Mouse (Mus musculus): ENCODE measurements at regions not wholly inside any gene's neighbourhood (a gene's known extent, or its start where the extent isn't known, plus 50 kb on each side); places are given as distances from the start of the nearest gene placed in this dataset.

DNA sequence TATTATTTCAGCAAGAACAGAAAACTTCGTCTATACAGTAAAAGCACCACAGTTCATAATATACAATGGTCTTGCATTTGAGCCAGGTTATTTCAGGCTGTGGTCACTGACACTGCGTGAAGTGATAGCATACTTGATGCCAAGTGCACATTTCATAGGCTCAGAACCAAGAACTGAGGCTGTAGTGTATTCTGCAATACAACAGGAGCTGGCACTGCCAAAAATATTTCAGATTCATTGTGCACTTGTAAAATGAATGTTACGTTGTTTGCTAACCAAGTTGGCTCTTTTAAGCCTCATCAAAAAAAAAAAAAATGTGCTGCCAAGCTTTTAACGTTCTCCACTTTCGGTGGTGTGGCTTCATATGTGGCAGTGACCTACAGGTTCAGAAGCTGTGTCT lies 261.4 kb upstream of the Gm11146 start:
- WGBS: 87% methylated on average over 5 of the region's 5 CpGs
- H3K4me1 ChIP-seq (replicated peaks): no peaks in the 10 kb centered on the region
- H3K9ac ChIP-seq: no peak overlapping the region
- H3K27me3 ChIP-seq: no peaks in the 10 kb centered on the region
- no peak overlapping the region for H3K27ac ChIP-seq
- no peak overlapping the region for H3K4me3 ChIP-seq
- no peak for ATAC-seq (ENCODE audit: low FRiP score)
- no peaks in the 10 kb centered on the region for H3K36me3 ChIP-seq
- H3K4me2 ChIP-seq: no peak overlapping the region
- H3K9me3 ChIP-seq: no peaks in the 10 kb centered on the region

DNA sequence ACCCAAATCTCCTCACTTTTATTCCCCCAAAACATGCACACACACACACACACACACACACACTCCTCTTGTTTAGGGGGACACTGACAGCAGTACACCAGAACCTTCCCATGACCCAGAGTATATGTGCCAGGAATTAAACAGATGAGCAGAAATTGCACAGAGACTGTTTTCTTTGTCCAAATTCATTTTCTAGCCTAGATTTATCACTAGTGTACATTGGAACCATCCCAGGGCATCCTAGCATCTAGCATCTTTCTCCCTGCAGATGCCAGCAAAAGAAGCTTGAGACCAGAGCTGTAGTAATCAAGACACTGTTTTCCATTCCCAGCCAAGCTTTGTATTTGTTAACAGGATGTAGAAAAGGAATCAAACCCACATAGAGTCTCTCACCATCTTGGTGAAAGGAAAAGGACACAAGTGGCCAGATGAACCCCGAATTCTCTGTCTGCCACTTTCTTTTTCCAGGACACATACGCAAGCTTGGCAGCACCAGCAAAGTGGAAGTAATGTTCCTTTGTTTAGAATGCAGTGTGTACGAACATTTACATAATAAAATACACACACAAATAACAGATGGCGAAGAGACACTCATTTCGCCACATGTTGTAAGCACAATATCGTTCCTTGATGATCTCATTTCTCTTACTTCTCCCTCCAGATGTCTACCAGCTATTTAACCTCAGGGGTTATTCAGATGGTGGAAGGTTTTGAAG lies 250.3 kb upstream of the Gm11146 start:
- no peak overlapping the region for H3K9ac ChIP-seq
- peak overlapping the region; percentile 2; the same call in 1 of the 2 replicates for H3K4me2 ChIP-seq
- no peaks in the 10 kb centered on the region for H3K36me3 ChIP-seq
- peak overlapping the region; percentile 94 for H3K27ac ChIP-seq
- peaks cover 10% of the 10 kb centered on the region for H3K4me1 ChIP-seq (replicated peaks)
- no peaks in the 10 kb centered on the region for H3K9me3 ChIP-seq
- no peak overlapping the region for H3K4me3 ChIP-seq
- no peaks in the 10 kb centered on the region for H3K27me3 ChIP-seq
- peak; percentile 92 for ATAC-seq (ENCODE audit: low FRiP score)
- 26% methylated on average over 6 of the region's 6 CpGs for WGBS

GRCm38 (mm10) chr16:77851206-77852065 lies 249.5 kb upstream of the Gm11146 start:
- Histone ChIP-seq H3K4me1 (replicated peaks) (peaks cover 10% of the 10 kb centered on the region), H3K27me3 (no peaks in the 10 kb centered on the region), H3K27ac (peak overlapping the region; percentile 94), H3K9ac (no peak overlapping the region), H3K4me2 (no peak overlapping the region), H3K36me3 (no peaks in the 10 kb centered on the region), H3K4me3 (no peak overlapping the region), H3K9me3 (no peaks in the 10 kb centered on the region)
- 29% methylated on average over 13 of the region's 13 CpGs for WGBS
- peak; percentile 92 for ATAC-seq (ENCODE audit: low FRiP score)

DNA sequence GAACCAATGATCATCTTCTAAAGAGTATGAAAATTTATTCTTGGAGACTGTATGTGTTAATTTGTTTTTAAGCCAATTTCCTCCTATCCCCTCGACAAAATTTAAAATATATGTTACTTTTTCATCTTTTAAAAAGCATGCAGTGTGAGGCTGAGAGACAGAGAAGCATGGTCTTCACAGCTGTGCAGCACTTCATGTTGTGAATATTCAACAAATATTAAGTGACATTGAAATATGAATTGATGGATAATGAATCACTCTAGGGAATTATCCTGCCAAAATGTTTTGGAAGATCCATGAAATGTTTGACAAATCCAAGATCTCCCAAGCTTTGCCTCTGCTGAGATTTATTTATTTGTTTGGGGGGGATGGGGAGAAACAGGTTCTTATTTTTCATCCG lies 233.9 kb upstream of the Gm11146 start:
- no peaks in the 10 kb centered on the region for H3K9me3 ChIP-seq
- H3K27me3 ChIP-seq: no peaks in the 10 kb centered on the region
- H3K9ac ChIP-seq: no peak overlapping the region
- H3K4me1 ChIP-seq (replicated peaks): no peaks in the 10 kb centered on the region
- no peak overlapping the region for H3K27ac ChIP-seq
- H3K4me3 ChIP-seq: no peak overlapping the region
- 73% methylated on average over 2 of the region's 2 CpGs for WGBS
- no peaks in the 10 kb centered on the region for H3K36me3 ChIP-seq
- H3K4me2 ChIP-seq: no peak overlapping the region
- no peak for ATAC-seq (ENCODE audit: low FRiP score)

- no peak for ATAC-seq (ENCODE audit: low FRiP score)
- Histone ChIP-seq H3K27ac (no peak overlapping the region), H3K9ac (no peak overlapping the region), H3K4me3 (no peak overlapping the region), H3K36me3 (no peaks in the 10 kb centered on the region), H3K9me3 (no peaks in the 10 kb centered on the region), H3K4me1 (replicated peaks) (no peaks in the 10 kb centered on the region), H3K4me2 (no peak overlapping the region), H3K27me3 (no peaks in the 10 kb centered on the region)
- 75% methylated on average over 4 of the region's 4 CpGs for WGBS
Measured at GRCm38 (mm10) chr16:77827322-77828117, 225.6 kb upstream of the Gm11146 start.

DNA sequence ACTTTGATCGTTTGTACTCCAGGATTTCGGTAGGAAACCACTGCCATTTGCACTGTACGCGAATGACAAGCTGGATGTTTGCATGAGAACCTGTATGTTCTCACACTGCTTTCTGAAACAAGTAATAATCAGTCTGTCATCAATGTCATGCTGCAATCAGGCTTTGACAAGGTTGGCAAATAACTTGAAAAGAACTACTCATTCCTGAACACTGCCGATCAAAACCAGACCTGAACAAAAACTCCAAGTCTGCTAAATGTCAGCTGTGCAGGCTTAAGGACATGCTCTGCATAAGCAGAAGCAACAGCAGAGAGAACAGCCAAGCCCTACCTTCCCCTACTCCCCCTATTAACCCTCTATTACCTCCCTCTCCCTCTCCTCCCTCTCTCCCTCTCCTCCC lies 197.8 kb upstream of the Gm11146 start:
- H3K27ac ChIP-seq: no peak overlapping the region
- no peaks in the 10 kb centered on the region for H3K27me3 ChIP-seq
- WGBS: 86% methylated on average over 5 of the region's 5 CpGs
- no peak overlapping the region for H3K4me2 ChIP-seq
- no peak overlapping the region for H3K9ac ChIP-seq
- ATAC-seq (ENCODE audit: low FRiP score): no peak
- H3K9me3 ChIP-seq: no peaks in the 10 kb centered on the region
- no peaks in the 10 kb centered on the region for H3K4me1 ChIP-seq (replicated peaks)
- no peaks in the 10 kb centered on the region for H3K36me3 ChIP-seq
- no peak overlapping the region for H3K4me3 ChIP-seq

- WGBS: 82% methylated on average over 4 of the region's 4 CpGs
- no peak overlapping the region for H3K9ac ChIP-seq
- no peaks in the 10 kb centered on the region for H3K36me3 ChIP-seq
- H3K4me2 ChIP-seq: no peak overlapping the region
- H3K9me3 ChIP-seq: no peaks in the 10 kb centered on the region
- no peak for ATAC-seq (ENCODE audit: low FRiP score)
- H3K27me3 ChIP-seq: no peaks in the 10 kb centered on the region
- no peaks in the 10 kb centered on the region for H3K4me1 ChIP-seq (replicated peaks)
- no peak overlapping the region for H3K4me3 ChIP-seq
- H3K27ac ChIP-seq: no peak overlapping the region
Measured at GRCm38 (mm10) chr16:77796926-77797325, 195.0 kb upstream of the Gm11146 start.

DNA sequence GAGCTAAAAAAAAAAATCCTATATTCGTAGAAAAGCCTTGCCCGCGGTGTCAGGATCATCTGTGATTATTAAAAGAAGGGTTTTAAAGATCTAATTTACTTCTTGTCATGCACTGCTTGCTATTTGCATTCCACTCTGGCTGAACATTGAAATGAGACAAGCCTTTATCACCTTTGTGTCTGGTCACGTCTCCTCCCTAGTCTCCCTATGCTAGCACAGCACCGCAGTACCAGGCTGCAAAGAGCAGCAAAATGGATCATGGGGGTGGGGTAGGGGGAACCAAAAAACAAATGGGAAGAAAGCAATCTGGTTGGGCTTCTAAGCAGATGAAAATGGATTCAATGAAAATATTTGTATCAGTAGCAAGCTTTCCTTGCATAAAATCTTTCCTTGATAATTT lies 187.8 kb upstream of the Gm11146 start:
- ATAC-seq (ENCODE audit: low FRiP score): no peak

DNA sequence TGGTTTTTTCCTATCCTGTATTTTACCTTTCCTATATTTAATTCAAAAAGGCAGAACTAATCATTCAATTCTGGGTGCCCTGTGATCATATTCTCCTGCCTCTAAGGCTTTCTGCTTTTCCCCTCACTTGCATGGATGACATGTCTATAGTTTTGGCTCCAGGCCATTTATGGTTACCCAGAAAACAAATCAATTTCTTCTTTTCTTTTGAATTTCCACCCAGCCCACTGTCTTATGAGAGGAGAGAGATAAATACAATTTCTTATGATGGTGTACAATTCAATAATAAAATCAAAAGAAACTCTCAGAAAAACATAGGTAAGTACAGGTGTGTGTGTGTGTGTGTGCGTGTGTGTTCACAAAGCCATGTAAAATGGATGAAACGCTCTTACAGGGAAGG lies 187.3 kb upstream of the Gm11146 start:
- ATAC-seq (ENCODE audit: low FRiP score): no peak
- Histone ChIP-seq H3K4me1 (replicated peaks) (peaks cover 25% of the 10 kb centered on the region), H3K4me3 (no peak overlapping the region), H3K36me3 (no peaks in the 10 kb centered on the region), H3K27me3 (no peaks in the 10 kb centered on the region), H3K9ac (no peak overlapping the region), H3K27ac (peak overlapping the region; percentile 97), H3K9me3 (no peaks in the 10 kb centered on the region), H3K4me2 (no peak overlapping the region)
- WGBS: 79% methylated on average over 2 of the region's 2 CpGs

More for the DNA sequence above, 187.8 kb upstream of the Gm11146 start:
- Histone ChIP-seq H3K4me3 (no peak overlapping the region), H3K9ac (no peak overlapping the region), H3K27ac (peak overlapping the region; percentile 97), H3K9me3 (no peaks in the 10 kb centered on the region), H3K4me1 (replicated peaks) (peaks cover 25% of the 10 kb centered on the region), H3K27me3 (no peaks in the 10 kb centered on the region), H3K36me3 (no peaks in the 10 kb centered on the region), H3K4me2 (no peak overlapping the region)
- 57% methylated on average over 5 of the region's 5 CpGs for WGBS

- Histone ChIP-seq H3K27ac (peak overlapping the region; percentile 97), H3K4me3 (no peak overlapping the region), H3K36me3 (no peaks in the 10 kb centered on the region), H3K4me2 (0 out of 2 replicates have a peak overlapping the region, but pooled peaks have one; percentile 41), H3K9ac (no peak overlapping the region), H3K27me3 (no peaks in the 10 kb centered on the region), H3K4me1 (replicated peaks) (peaks cover 25% of the 10 kb centered on the region), H3K9me3 (no peaks in the 10 kb centered on the region)
- ATAC-seq (ENCODE audit: low FRiP score): no peak
- WGBS: 73% methylated on average over 6 of the region's 6 CpGs
Measured at GRCm38 (mm10) chr16:77788781-77789150, 186.9 kb upstream of the Gm11146 start.

DNA sequence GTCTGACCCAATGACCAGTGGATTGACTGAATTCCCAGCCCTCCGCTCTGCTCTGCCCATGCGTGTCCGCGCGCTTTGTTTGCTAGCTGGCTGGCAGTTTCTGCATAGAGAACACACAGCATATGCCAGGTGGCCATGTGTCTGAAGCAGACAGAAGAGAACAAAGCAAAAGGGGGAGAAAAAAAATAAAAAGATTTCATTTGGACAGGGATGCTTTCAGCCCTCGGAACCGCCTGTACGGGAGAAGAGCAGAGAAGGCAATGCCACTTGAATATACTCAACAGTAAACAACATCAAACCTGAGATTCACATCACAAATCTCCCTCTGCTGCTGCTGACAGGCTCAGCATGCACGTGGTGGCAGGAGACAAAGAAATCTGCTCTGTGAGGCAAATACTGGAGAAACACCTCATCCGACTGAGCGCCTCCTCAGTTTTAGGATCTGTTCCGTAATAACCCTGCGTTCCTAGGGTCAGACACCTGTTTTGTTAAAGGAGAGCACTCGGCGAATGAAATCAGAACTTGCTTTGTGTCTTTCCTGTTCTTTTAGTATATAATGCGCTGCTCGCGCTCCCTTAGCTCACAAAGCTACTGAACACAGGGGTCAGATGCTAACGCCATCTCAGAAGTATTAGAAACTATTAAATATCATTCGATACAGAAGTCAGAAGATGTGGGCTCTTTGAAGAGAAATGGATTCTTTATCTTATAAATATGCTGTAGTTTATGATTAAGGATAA lies 186.3 kb upstream of the Gm11146 start:
- Histone ChIP-seq H3K9me3 (no peaks in the 10 kb centered on the region), H3K4me3 (no peak overlapping the region)
- 28% methylated on average over 20 of the region's 20 CpGs for WGBS

GRCm38 (mm10) chr16:77787025-77787424 lies 185.1 kb upstream of the Gm11146 start:
- H3K9me3 ChIP-seq: no peaks in the 10 kb centered on the region
- no peak overlapping the region for H3K9ac ChIP-seq
- H3K4me3 ChIP-seq: no peak overlapping the region
- 74% methylated on average over 5 of the region's 5 CpGs for WGBS
- H3K36me3 ChIP-seq: no peaks in the 10 kb centered on the region
- no peak overlapping the region for H3K4me2 ChIP-seq
- peaks cover 25% of the 10 kb centered on the region for H3K4me1 ChIP-seq (replicated peaks)
- ATAC-seq (ENCODE audit: low FRiP score): no peak
- no peaks in the 10 kb centered on the region for H3K27me3 ChIP-seq
- H3K27ac ChIP-seq: peak overlapping the region; percentile 76

More for the DNA sequence above, 186.3 kb upstream of the Gm11146 start:
- Histone ChIP-seq H3K9ac (peak overlapping the region; percentile 65), H3K27me3 (no peaks in the 10 kb centered on the region), H3K4me1 (replicated peaks) (peaks cover 25% of the 10 kb centered on the region), H3K36me3 (no peaks in the 10 kb centered on the region), H3K4me2 (peak overlapping the region; percentile 41), H3K27ac (peak overlapping the region; percentile 97)
- peak; percentile 96 for ATAC-seq (ENCODE audit: low FRiP score)
